Mouse (Mus musculus): ENCODE data around the gene Xrcc2. TPM values are rescaled to one million over a fixed set of nuclear protein-coding genes. Genes with fewer than 3 reads are reported as not detected.
"Not testable (repeated sequence)": the region's sequence is repeated elsewhere in the genome, so short reads cannot be mapped to it uniquely, and the experiment has no call there.

The Xrcc2 gene
- 6.7 and 9.4 TPM in 2 replicates for polyA plus RNA-seq (2014; fragmentation: Nextera tagmentation; extraction: Ambion mirVana)

DNA sequence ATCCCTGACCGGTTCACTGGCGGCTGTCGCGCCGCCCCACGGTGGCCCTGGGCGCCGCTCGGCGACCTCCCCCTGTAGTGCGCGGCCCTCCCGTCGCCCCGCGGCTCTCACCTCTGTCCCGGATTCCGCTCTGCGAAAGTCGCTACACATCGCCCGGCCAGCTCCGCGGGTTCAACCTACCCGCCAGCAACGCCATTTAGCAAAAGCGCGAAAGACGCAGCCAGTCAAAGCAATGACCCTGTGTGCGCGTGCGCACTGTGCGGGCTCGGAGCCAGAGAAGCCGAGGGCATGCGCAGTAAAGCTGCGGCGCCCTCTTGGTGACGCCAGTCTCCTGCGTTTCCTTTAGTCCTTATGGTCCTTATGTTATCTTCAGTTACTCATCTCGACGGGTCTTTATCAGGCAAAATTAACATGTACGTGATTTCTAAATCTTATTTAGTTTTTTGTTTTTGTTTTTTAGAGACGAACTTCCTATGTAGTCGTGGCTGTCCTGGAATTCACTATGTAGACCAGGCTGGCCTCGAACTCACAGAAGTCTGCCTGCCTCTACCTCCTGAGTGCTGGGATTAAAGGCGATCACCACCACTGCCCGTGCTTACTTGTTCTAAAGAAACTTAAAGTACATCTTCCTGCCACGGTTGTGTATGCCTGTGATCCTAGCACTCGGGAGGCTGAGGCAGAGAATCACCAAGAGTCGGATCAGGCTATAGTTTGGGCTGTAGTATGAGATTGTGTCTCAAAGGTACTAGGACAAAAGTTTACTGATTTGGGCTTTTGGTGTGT is at the start of gene Xrcc2:
Gene Xrcc2 (minus strand): TSS at position 259 of the 783 bp plus-strand sequence.
- peak within 1 kb of the TSS; percentile 74 for H3K4me3 ChIP-seq (ENCODE audit: low read depth, low read length)
- peak; percentile 96 for ATAC-seq (replicated peaks; ENCODE audit: low FRiP score, low TSS enrichment, low read depth)
- peak within 1 kb of the TSS; percentile 74 for H3K9ac ChIP-seq (ENCODE audit: low read length)
- peaks cover 12% of the 10 kb centered on the region; the same call in 1 of the 2 replicates for H3K36me3 ChIP-seq (ENCODE audit: control insufficient read depth, insufficient read depth, low read length)
- peak within 1 kb of the TSS; percentile 62 for H3K4me2 ChIP-seq (ENCODE audit: low read length)
- no peak within 1 kb of the TSS for H3K27ac ChIP-seq (ENCODE audit: low read depth)
- H3K9me3 ChIP-seq (ENCODE audit: control insufficient read depth, low read length): no peaks in the 10 kb centered on the region
- 8% methylated on average over 51 of the region's 51 CpGs for WGBS
- no peaks in the 10 kb centered on the region for H3K27me3 ChIP-seq (replicated peaks; ENCODE audit: control insufficient read depth, insufficient read depth, low read length)
- peak; percentile 95 for DNase-seq (ENCODE audit: low spot score)
- H3K4me1 ChIP-seq (replicated peaks; ENCODE audit: control insufficient read depth, insufficient read depth, low read length): peaks cover 9% of the 10 kb centered on the region

DNA sequence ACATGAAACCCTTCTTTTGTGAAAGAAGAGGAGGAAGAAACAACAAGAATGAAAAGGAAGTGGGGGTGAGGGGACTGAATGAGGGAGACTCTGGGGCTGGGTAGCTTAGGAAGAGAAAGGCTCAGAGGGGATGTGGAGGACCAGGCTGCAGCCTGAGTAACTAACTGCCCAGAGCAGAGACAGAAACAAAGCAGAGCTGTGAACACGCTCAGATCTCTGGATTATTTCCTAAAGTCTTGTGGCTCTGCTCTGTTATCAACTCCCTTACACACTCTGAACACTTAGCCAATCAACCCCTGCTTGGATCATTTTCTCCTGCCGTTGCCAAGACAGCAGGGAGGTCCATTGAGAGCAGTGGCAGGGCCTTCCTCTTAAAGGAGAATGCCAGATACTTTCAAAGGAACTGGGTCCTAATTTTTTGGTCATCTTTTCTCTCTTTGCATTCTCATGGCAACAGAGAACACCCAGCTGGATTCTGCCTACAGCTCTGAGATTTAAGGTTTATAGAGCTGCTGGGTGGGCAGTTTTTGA is 48.7 kb upstream of the Xrcc2 start:
- 12% methylated on average over 2 of the region's 2 CpGs for WGBS
- Histone ChIP-seq H3K27me3 (replicated peaks; ENCODE audit: control insufficient read depth, insufficient read depth, low read length) (no peaks in the 10 kb centered on the region), H3K9me3 (ENCODE audit: control insufficient read depth, low read length) (no peaks in the 10 kb centered on the region), H3K4me2 (ENCODE audit: low read length) (no peak overlapping the region), H3K36me3 (ENCODE audit: control insufficient read depth, insufficient read depth, low read length) (no peaks in the 10 kb centered on the region), H3K9ac (ENCODE audit: low read length) (no peak overlapping the region), H3K4me3 (ENCODE audit: low read depth, low read length) (no peak overlapping the region), H3K27ac (ENCODE audit: low read depth) (no peak overlapping the region), H3K4me1 (replicated peaks; ENCODE audit: control insufficient read depth, insufficient read depth, low read length) (0 out of 2 replicates have a peak, but pooled peaks cover 4% of the 10 kb centered on the region)
- no peak for DNase-seq (ENCODE audit: low spot score)
- no peak for ATAC-seq (replicated peaks; ENCODE audit: low FRiP score, low TSS enrichment, low read depth)

DNA sequence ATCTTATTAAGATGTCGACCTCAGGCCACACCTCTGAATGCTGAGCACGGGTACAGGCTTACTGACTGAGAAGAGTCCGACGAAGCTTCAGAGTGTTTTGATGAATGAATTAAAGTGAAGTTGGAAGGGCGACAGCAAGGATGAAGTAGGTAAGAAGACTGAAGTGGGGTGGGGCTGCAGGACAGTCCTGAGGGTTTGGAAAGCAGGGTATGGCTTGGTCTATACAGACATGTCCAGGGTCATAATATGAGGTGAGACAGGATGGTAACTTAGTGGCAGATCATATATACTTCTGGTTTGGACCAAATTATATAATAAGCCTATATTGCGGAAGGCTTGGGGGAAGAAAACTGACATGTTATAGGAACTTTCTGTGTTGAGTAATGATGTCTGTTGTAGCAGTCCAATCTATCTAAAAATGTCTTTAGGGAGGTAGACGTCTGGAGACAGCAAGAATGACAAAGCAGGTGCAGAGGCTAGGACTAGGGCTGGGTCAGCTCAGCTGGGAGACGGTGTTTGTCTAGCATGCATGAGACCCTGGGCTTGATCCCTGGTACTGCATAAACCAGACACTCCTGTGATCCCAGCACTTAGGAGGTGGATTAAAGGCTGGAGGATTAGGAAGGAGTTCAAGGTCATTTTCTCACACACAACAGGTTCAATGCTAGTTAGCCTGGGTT is 48.1 kb upstream of the Xrcc2 start:
- Histone ChIP-seq H3K9me3 (ENCODE audit: control insufficient read depth, low read length) (no peaks in the 10 kb centered on the region), H3K4me1 (replicated peaks; ENCODE audit: control insufficient read depth, insufficient read depth, low read length) (0 out of 2 replicates have a peak, but pooled peaks cover 4% of the 10 kb centered on the region), H3K4me2 (ENCODE audit: low read length) (no peak overlapping the region), H3K27ac (ENCODE audit: low read depth) (no peak overlapping the region), H3K27me3 (replicated peaks; ENCODE audit: control insufficient read depth, insufficient read depth, low read length) (no peaks in the 10 kb centered on the region), H3K36me3 (ENCODE audit: control insufficient read depth, insufficient read depth, low read length) (no peaks in the 10 kb centered on the region), H3K9ac (ENCODE audit: low read length) (no peak overlapping the region), H3K4me3 (ENCODE audit: low read depth, low read length) (no peak overlapping the region)
- no peak for DNase-seq (ENCODE audit: low spot score)
- ATAC-seq (replicated peaks; ENCODE audit: low FRiP score, low TSS enrichment, low read depth): no peak
- 44% methylated on average over 8 of the region's 8 CpGs for WGBS

DNA sequence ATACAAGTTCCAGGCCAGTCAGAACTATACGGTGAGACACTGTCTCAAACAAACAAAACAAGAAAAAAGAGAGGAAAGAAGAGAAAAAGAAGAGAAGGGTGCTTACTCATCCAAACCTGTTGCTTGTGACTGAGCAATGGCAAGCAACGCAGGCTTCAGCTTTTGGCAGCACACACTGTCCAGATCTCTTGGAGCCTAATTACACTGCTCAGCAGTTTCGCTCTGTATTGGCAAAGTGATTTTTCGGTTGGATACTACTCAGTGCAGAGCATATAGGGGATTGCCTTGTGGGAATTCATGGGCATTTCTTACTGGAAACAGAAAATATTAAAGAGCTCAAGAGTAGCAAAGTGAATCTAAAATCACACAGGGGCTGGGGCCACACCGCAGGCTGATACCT is 47.2 kb upstream of the Xrcc2 start:
- DNase-seq (ENCODE audit: low spot score) (no peak), ATAC-seq (replicated peaks; ENCODE audit: low FRiP score, low TSS enrichment, low read depth) (no peak)
- no peaks in the 10 kb centered on the region for H3K27me3 ChIP-seq (replicated peaks; ENCODE audit: control insufficient read depth, insufficient read depth, low read length)
- H3K9ac ChIP-seq (ENCODE audit: low read length): no peak overlapping the region
- 0 out of 2 replicates have a peak, but pooled peaks cover 4% of the 10 kb centered on the region for H3K4me1 ChIP-seq (replicated peaks; ENCODE audit: control insufficient read depth, insufficient read depth, low read length)
- no peak overlapping the region for H3K4me2 ChIP-seq (ENCODE audit: low read length)
- no peak overlapping the region for H3K4me3 ChIP-seq (ENCODE audit: low read depth, low read length)
- no peak overlapping the region for H3K27ac ChIP-seq (ENCODE audit: low read depth)
- WGBS: 68% methylated on average over 5 of the region's 5 CpGs
- no peaks in the 10 kb centered on the region for H3K9me3 ChIP-seq (ENCODE audit: control insufficient read depth, low read length)
- no peaks in the 10 kb centered on the region for H3K36me3 ChIP-seq (ENCODE audit: control insufficient read depth, insufficient read depth, low read length)

DNA sequence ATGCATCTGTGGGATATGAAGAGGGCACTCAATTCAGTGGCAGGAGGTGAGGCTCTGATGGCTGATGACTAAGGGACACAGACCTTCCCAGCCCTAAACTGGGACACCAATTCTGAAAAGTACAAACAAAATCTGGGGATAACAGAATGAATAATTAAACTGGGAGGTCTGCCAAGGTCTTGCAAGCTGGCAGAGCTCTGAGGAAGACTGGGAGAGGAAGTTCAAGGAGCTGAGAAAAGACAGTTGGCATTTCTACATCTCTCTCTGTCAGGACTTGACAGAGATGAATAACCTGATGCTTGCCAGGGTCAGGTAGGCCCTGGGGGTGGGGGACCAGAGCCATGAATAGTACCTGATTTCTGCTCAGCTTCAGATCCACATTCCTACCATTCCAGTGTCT is 45.9 kb upstream of the Xrcc2 start:
- DNase-seq (ENCODE audit: low spot score): no peak
- ATAC-seq (replicated peaks; ENCODE audit: low FRiP score, low TSS enrichment, low read depth): no peak
- Histone ChIP-seq H3K4me3 (ENCODE audit: low read depth, low read length) (no peak overlapping the region), H3K36me3 (ENCODE audit: control insufficient read depth, insufficient read depth, low read length) (no peaks in the 10 kb centered on the region), H3K9me3 (ENCODE audit: control insufficient read depth, low read length) (no peaks in the 10 kb centered on the region), H3K4me2 (ENCODE audit: low read length) (no peak overlapping the region), H3K27ac (ENCODE audit: low read depth) (no peak overlapping the region), H3K9ac (ENCODE audit: low read length) (no peak overlapping the region), H3K4me1 (replicated peaks; ENCODE audit: control insufficient read depth, insufficient read depth, low read length) (0 out of 2 replicates have a peak, but pooled peaks cover 4% of the 10 kb centered on the region), H3K27me3 (replicated peaks; ENCODE audit: control insufficient read depth, insufficient read depth, low read length) (no peaks in the 10 kb centered on the region)

DNA sequence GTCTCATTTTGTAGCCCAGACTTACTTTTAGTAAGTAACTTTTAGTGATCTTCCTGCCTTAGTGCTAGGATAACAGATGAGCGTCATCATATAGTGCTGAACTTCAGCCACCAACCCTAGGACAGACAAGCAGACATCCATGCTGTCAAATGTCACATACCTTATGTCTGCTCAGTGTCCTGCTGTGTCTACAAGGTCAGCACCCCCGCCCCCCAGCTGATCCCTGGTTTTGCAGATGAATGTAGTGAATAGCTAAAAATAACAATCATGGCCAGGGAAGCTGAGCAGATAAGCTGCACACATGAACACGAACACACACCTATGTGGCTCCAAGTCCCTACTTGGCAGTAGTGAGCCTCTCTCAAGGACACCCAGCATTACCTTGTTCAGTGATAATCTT is 43.0 kb upstream of the Xrcc2 start:
- DNase-seq (ENCODE audit: low spot score): no peak
- H3K9me3 ChIP-seq (ENCODE audit: control insufficient read depth, low read length): no peaks in the 10 kb centered on the region
- no peak overlapping the region for H3K27ac ChIP-seq (ENCODE audit: low read depth)
- WGBS: 63% methylated on average over 3 of the region's 3 CpGs
- H3K4me1 ChIP-seq (replicated peaks; ENCODE audit: control insufficient read depth, insufficient read depth, low read length): no peaks in the 10 kb centered on the region
- H3K27me3 ChIP-seq (replicated peaks; ENCODE audit: control insufficient read depth, insufficient read depth, low read length): no peaks in the 10 kb centered on the region
- H3K4me2 ChIP-seq (ENCODE audit: low read length): no peak overlapping the region
- no peak for ATAC-seq (replicated peaks; ENCODE audit: low FRiP score, low TSS enrichment, low read depth)
- no peaks in the 10 kb centered on the region for H3K36me3 ChIP-seq (ENCODE audit: control insufficient read depth, insufficient read depth, low read length)
- H3K4me3 ChIP-seq (ENCODE audit: low read depth, low read length): no peak overlapping the region
- H3K9ac ChIP-seq (ENCODE audit: low read length): no peak overlapping the region

DNA sequence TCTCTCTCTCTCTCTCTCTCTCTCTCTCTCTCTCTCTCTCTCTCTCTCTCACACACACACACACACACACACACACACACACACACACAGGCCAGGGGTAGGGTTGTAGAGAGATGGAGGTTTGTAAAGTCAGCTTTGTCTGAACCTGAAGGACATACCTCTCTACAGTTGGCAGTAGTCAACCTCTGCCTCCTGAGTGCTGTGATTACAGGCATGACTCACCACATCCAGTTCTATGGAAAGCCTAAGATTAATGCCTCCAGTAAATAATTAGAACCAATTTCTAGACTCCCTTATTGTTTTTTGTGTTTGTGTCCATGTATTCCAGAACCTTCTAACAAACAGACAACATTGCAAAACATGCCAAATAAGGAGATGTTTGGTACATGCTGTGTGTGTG is 42.3 kb upstream of the Xrcc2 start:
- no peak overlapping the region for H3K9ac ChIP-seq (ENCODE audit: low read length)
- DNase-seq (ENCODE audit: low spot score) (no peak), ATAC-seq (replicated peaks; ENCODE audit: low FRiP score, low TSS enrichment, low read depth) (no peak)
- no peaks in the 10 kb centered on the region for H3K4me1 ChIP-seq (replicated peaks; ENCODE audit: control insufficient read depth, insufficient read depth, low read length)
- no peaks in the 10 kb centered on the region for H3K9me3 ChIP-seq (ENCODE audit: control insufficient read depth, low read length)
- no peaks in the 10 kb centered on the region for H3K27me3 ChIP-seq (replicated peaks; ENCODE audit: control insufficient read depth, insufficient read depth, low read length)
- no peak overlapping the region for H3K4me2 ChIP-seq (ENCODE audit: low read length)
- H3K4me3 ChIP-seq (ENCODE audit: low read depth, low read length): no peak overlapping the region
- H3K36me3 ChIP-seq (ENCODE audit: control insufficient read depth, insufficient read depth, low read length): no peaks in the 10 kb centered on the region
- H3K27ac ChIP-seq (ENCODE audit: low read depth): no peak overlapping the region

DNA sequence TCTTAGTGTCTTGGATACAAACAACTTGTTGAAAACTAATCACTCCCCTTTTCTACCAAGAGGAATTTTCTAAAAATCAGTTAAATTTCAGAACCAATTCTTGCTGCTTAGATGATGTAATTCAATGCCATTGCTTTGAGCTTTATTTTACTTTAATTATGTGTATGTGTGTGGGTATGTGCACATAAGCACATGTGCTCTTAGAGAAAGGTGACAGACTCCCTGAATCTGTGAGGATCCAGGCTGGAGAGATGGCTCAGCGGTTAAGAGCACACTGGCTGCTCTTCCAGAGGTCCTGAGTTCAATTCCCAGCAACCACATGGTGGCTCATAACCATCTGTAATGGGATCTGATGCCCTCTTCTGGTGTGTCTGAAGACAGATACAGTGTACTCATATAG is 33.3 kb upstream of the Xrcc2 start:
- H3K9ac ChIP-seq (ENCODE audit: low read length); H3K4me1 ChIP-seq (replicated peaks; ENCODE audit: control insufficient read depth, insufficient read depth, low read length); H3K4me2 ChIP-seq (ENCODE audit: low read length); DNase-seq (ENCODE audit: low spot score); ATAC-seq (replicated peaks; ENCODE audit: low FRiP score, low TSS enrichment, low read depth); H3K9me3 ChIP-seq (ENCODE audit: control insufficient read depth, low read length); H3K27ac ChIP-seq (ENCODE audit: low read depth); H3K27me3 ChIP-seq (replicated peaks; ENCODE audit: control insufficient read depth, insufficient read depth, low read length); H3K36me3 ChIP-seq (ENCODE audit: control insufficient read depth, insufficient read depth, low read length); H3K4me3 ChIP-seq (ENCODE audit: low read depth, low read length): not testable (repeated sequence)
- WGBS: 91% methylated on average over 1 of the region's 1 CpGs

All from intestine, embryonic 14.5 days (tissue).